Mouse (Mus musculus): Measurements from ENCODE around the gene Ube2d1.

GRCm38 (mm10) chr10:71284511-71285125, 444 bp downstream of the Ube2d1 start:
- TF ChIP-seq POLR2A (IDR thresholded peaks at IDR 0.05; ENCODE audit: control insufficient read depth in 1 of 2, insufficient read depth in 1 of 2, low read depth in 1 of 2, low read length in 2 of 2, poor library complexity in 1 of 2) = no peak
- no peak for TF ChIP-seq UBTF (IDR thresholded peaks at IDR 0.05; ENCODE audit: borderline replicate concordance, insufficient read depth, low read depth, low read length)
- no peak for TF ChIP-seq CTCF (IDR thresholded peaks at IDR 0.05 in 2 of 3, conservative IDR thresholded peaks at IDR 0.05 in 1 of 3; ENCODE audit: control insufficient read depth in 1 of 3, insufficient read depth in 1 of 3, low read depth in 2 of 3, low read length in 3 of 3, poor library complexity in 1 of 3, severe bottlenecking in 1 of 3)
- TF ChIP-seq JUND (IDR thresholded peaks at IDR 0.05; ENCODE audit: low read depth, low read length) = no peak
- no peak for TF ChIP-seq USF1 (IDR thresholded peaks at IDR 0.05; ENCODE audit: low read depth, low read length)
- TF ChIP-seq USF2 (IDR thresholded peaks at IDR 0.05; ENCODE audit: borderline replicate concordance in 1 of 2, insufficient read depth in 1 of 2, low read depth in 1 of 2, low read length in 2 of 2) = no peak
- TF ChIP-seq GABPA (IDR thresholded peaks at IDR 0.05; ENCODE audit: low read depth, low read length) = no peak
- no peak for TF ChIP-seq TAL1 (IDR thresholded peaks at IDR 0.05; ENCODE audit: low read length)
- TF ChIP-seq EP300 (IDR thresholded peaks at IDR 0.05; ENCODE audit: low read depth in 1 of 2, low read length in 2 of 2) = no peak
- no peak for TF ChIP-seq BHLHE40 (IDR thresholded peaks at IDR 0.05; ENCODE audit: borderline replicate concordance, low read depth, low read length)
- no peak for TF ChIP-seq ELF1 (IDR thresholded peaks at IDR 0.05; ENCODE audit: low read depth, low read length)
- TF ChIP-seq CHD1 (IDR thresholded peaks at IDR 0.05; ENCODE audit: low read depth, low read length) = no peak
- TF ChIP-seq CHD2 (IDR thresholded peaks at IDR 0.05; ENCODE audit: low read length) = no peak

Data from MEL (cell line).